Mouse (Mus musculus) bone marrow macrophage, adult 2 months (primary cell): ENCODE results near the gene Arhgap29.

ENCODE experiments used
- CTCF ChIP-seq: IDR thresholded peaks from 2 replicates; pipeline ENCODE4 v1.5.1; 2012; ENCODE audit warnings: low read depth, mild to moderate bottlenecking, low read length, moderate library complexity
- POLR2A ChIP-seq: IDR thresholded peaks from 2 replicates; pipeline ENCODE4 v1.6.1; 2012; ENCODE audit warnings: mild to moderate bottlenecking, low read depth, low read length, borderline replicate concordance

GRCm38 (mm10) chr3:121914459-121915185 lies 37.7 kb upstream of the Arhgap29 start:
- TF ChIP-seq CTCF (no peak), POLR2A (no peak)
